Mouse (Mus musculus) regulatory T cell (primary cell): ENCODE measurements around the gene Cdc42ep2.

Experiments
- in situ Hi-C: fragments of 300-600 bp; cut with MboI, MseI; formaldehyde crosslinking; loops from one replicate; pipeline ENCODE4 v1.15.1; 2025; ENCODE audit warnings: high pct_unique_total_duplicates

Gene Cdc42ep2

DNA sequence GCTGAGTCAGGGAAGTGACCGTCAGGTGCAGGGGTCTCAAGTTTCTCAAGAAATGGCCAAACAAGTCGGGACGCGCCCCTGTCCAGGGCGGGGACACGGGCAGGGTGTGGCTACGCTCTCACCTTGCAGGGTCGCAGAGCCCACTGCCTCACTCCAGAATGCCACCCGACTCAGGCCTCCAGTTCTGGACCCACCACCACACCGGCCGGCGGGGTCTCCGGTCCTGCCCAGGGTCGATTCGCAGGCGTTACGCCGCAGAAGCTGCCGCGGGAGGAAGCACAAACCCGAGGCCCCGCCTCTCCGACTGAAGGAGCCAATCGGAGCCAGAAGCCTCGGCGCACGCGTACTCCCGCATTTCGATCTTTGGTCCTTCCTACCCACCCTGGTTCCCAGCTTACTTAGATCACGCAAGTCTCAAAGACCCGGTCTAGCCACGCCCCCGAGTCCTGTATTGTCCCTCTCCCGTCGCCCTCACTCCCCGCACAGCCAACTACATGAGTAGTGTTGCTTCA lies 49.6 kb downstream of the Cdc42ep2 start, which contains the start of gene Frmd8:
TSS of gene Frmd8 (minus strand) at position 306 of the 512 bp plus-strand sequence.
- in situ Hi-C loops, result loop anchor here (5.0 kb wide), 1 partner anchor 83 kb away; no protein-coding TSS in a partner anchor

- in situ Hi-C loops, result no loop called here
Observed at GRCm38 (mm10) chr19:5874391-5874968, 50.1 kb downstream of the Cdc42ep2 start.

GRCm38 (mm10) chr19:5872931-5873556 lies 51.6 kb downstream of the Cdc42ep2 start:
- in situ Hi-C loops, result no loop called here

- in situ Hi-C loops, result no loop called here
Observed at GRCm38 (mm10) chr19:5872528-5872927, 52.1 kb downstream of the Cdc42ep2 start.

- in situ Hi-C loops, result no loop called here
Observed at GRCm38 (mm10) chr19:5871683-5872082, 52.9 kb downstream of the Cdc42ep2 start.

DNA sequence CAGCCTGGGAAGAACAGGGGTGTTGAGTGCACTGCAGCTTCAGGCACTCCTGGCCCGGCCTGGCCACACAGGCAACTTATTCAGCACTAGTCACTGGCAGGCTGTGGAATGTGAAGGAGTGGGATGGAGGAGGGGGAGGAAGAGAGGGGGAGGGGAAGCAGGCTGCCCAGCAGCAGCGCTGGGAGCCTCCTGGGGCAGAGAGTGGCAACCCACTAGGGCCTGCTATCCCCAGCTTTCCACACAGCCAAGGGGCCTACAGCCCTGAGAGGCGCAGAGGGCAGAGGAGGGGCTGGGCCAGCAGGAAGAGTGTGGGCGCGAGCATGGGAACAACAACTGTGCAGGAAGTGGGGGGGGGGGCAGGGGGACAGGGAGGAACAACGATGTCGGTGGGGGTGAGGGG lies 53.3 kb downstream of the Cdc42ep2 start:
- in situ Hi-C loops, result no loop called here

- in situ Hi-C loops, result no loop called here
Observed at GRCm38 (mm10) chr19:5868096-5868495, 56.5 kb downstream of the Cdc42ep2 start.
